Mouse (Mus musculus): ENCODE data around the gene Tas2r105. TPM values are rescaled to one million over a fixed set of nuclear protein-coding genes. Genes with fewer than 3 reads are reported as not detected.

Tas2r105 gene
- polyA plus RNA-seq (2014; fragmentation: Illumina TruSeq; extraction: RNeasy Lipid Tissue Mini Kit (QIAGEN cat#74804); ENCODE audit: low read depth, low replicate concordance): not detected

GRCm38 (mm10) chr6:131687395-131687794 lies at the start of gene Tas2r105:
Gene Tas2r105, minus strand, starts transcription at chr6:131687495.

GRCm38 (mm10) chr6:131689963-131690362 lies 2.7 kb upstream of the Tas2r105 start, which contains the start of gene Tas2r114:
Gene Tas2r114, minus strand, starts transcription at chr6:131690063.

GRCm38 (mm10) chr6:131685644-131686043 lies 1.7 kb downstream of the Tas2r105 start, which contains the start of gene Tas2r104:
Gene Tas2r104, minus strand, starts transcription at chr6:131685744.

GRCm38 (mm10) chr6:131678786-131679185 lies 8.5 kb downstream of the Tas2r105 start, which contains the start of gene Tas2r106:
Gene Tas2r106, minus strand, starts transcription at chr6:131678886.

GRCm38 (mm10) chr6:131660049-131660448 lies 27.2 kb downstream of the Tas2r105 start, which contains the start of gene Tas2r107:
Gene Tas2r107, minus strand, starts transcription at chr6:131660149.

Other genes starting within 250 kb of the Tas2r105 start
- gene 5430401F13Rik, start 201.1 kb downstream of the Tas2r105 start, polyA plus RNA-seq (2014; fragmentation: Illumina TruSeq; extraction: RNeasy Lipid Tissue Mini Kit (QIAGEN cat#74804); ENCODE audit: low read depth, low replicate concordance): not detected
- gene Gm6619, start 201.1 kb downstream of the Tas2r105 start, polyA plus RNA-seq (2014; fragmentation: Illumina TruSeq; extraction: RNeasy Lipid Tissue Mini Kit (QIAGEN cat#74804); ENCODE audit: low read depth, low replicate concordance): not detected
- gene Tas2r130, start 56.6 kb downstream of the Tas2r105 start, polyA plus RNA-seq (2014; fragmentation: Illumina TruSeq; extraction: RNeasy Lipid Tissue Mini Kit (QIAGEN cat#74804); ENCODE audit: low read depth, low replicate concordance): not detected
- gene Tas2r107, start 27.3 kb downstream of the Tas2r105 start, polyA plus RNA-seq (2014; fragmentation: Illumina TruSeq; extraction: RNeasy Lipid Tissue Mini Kit (QIAGEN cat#74804); ENCODE audit: low read depth, low replicate concordance): not detected
- gene Tas2r106, start 8.6 kb downstream of the Tas2r105 start, polyA plus RNA-seq (2014; fragmentation: Illumina TruSeq; extraction: RNeasy Lipid Tissue Mini Kit (QIAGEN cat#74804); ENCODE audit: low read depth, low replicate concordance): not detected
- gene Tas2r104, start 1.8 kb downstream of the Tas2r105 start, polyA plus RNA-seq (2014; fragmentation: Illumina TruSeq; extraction: RNeasy Lipid Tissue Mini Kit (QIAGEN cat#74804); ENCODE audit: low read depth, low replicate concordance): not detected
- gene Tas2r114, start 2.6 kb upstream of the Tas2r105 start, polyA plus RNA-seq (2014; fragmentation: Illumina TruSeq; extraction: RNeasy Lipid Tissue Mini Kit (QIAGEN cat#74804); ENCODE audit: low read depth, low replicate concordance): not detected